Comparison of ENCODE assay signal across 9 mouse cellular contexts in genomic region chr5:132436901-132437300, GRCm38 (mm10).
DNase-seq lines count a peak whose midpoint lies in the region.
"Had no signal": no experiment of that assay in that cellular context is flagged by ENCODE, and none has a peak within 500 bp of the region (broad histone marks: within the 10 kb centered on the region; RNA-seq: fewer than 3 reads in every experiment).

No protein-coding gene starts in this region.

- peak; percentile 48 for DNase-seq in gastrocnemius, adult 18-20 months (ENCODE audit: low spot score)
- no peak for DNase-seq in gastrocnemius, postnatal 10 days
- peak; percentile 16 for DNase-seq in urinary bladder, postnatal 25 days (ENCODE audit: low spot score)
- no peak for DNase-seq in urinary bladder, postnatal 4 days (ENCODE audit: low spot score in 2 of 2)
- peak; percentile 57 for DNase-seq in kidney, postnatal 14 days
- no peak for DNase-seq in left cerebral cortex, postnatal 36 days (ENCODE audit: low spot score in 2 of 2)
- DNase-seq in embryo, embryonic 11 days: no peak
- DNase-seq in thymus, adult 18-20 months: no peak
- DNase-seq: thymus, postnatal 25 days had no signal

- intact Hi-C loops in left cerebral cortex, postnatal 36 days (cut with DNase I): no loop called here

Comparison
In these comparisons a context has a peak if more than half of its experiments do, and no peak if none do; other contexts are left out.
1. DNase-seq: peak in gastrocnemius, adult 18-20 months (single experiment), urinary bladder, postnatal 25 days (single experiment) and kidney, postnatal 14 days (single experiment); none in gastrocnemius, postnatal 10 days (single experiment), urinary bladder, postnatal 4 days (0 of 2), left cerebral cortex, postnatal 36 days (0 of 2), embryo, embryonic 11 days (single experiment) and thymus, adult 18-20 months (0 of 2).